Mouse (Mus musculus): Measurements from ENCODE around the gene Tnfrsf21.

DNA sequence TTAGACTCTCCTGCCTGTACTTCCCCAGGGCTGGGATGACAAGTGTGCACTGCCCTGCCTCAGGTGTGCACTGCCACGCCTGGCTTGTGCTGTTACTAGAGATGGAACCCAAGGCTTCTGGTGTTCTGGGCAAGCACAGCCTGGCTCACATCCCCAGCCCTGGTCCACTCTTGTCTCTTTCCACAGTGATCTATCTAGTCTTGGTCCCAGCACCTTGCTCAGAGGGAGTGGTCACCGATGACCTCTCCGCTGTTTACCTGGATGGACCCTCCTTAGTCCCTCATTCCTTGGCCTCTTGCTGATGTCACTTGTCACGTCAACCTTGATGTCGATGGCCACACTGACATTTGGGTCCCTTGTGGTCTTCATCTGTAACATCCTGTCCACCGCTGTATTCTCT, 98.6 kb downstream of the Tnfrsf21 start:
- TF ChIP-seq CTCF (IDR thresholded peaks at IDR 0.05; ENCODE audit: extremely low read depth, insufficient read depth, insufficient read length, insufficient replicate concordance) (no peak), POLR2A (IDR thresholded peaks at IDR 0.05; ENCODE audit: low read depth, low read length) (no peak)
